Comparison of ENCODE assay signal across 8 mouse cellular contexts in the genomic region with DNA sequence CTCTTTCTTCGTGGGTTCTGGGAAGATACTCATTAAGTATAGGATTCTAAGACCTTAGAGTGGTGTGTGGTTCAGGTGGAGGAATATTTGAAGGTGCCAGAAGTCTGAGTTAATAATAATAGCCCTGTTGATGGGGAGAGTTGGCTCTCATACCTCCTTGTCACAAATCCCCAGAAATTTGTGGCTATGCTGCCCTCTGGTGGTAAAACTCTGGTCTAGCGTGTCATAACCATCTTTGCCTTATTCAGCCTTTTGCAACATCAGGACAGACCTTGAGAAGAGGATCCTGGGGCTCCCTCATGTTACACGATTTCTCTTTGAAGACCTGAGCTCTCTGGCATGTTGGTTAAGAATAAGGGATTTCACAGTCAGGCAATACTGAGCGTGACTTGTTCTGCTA. TPM values are rescaled to one million over a fixed set of nuclear protein-coding genes. Genes with fewer than 3 reads are reported as not detected.
DNase-seq lines count a peak whose midpoint lies in the region; ATAC-seq lines count a peak whose summit lies in the region.

No protein-coding gene starts in this region.

- H3K9ac ChIP-seq in embryonic facial prominence, embryonic 14.5 days (ENCODE audit: low read depth, low read length), result no peak overlapping the region

- H3K27me3 ChIP-seq in embryonic facial prominence, embryonic 14.5 days (replicated peaks; ENCODE audit: control insufficient read depth, insufficient read depth, low read length), result peaks cover 8% of the 10 kb centered on the region; the same call in 1 of the 2 replicates

- WGBS in embryonic facial prominence, embryonic 14.5 days, result 21% methylated on average over 4 of the region's 4 CpGs

- no peak overlapping the region for H3K27ac ChIP-seq in embryonic facial prominence, embryonic 14.5 days (replicated peaks; ENCODE audit: low read depth, low read length)

- H3K9me3 ChIP-seq in embryonic facial prominence, embryonic 14.5 days (ENCODE audit: control insufficient read depth, low read length), result no peaks in the 10 kb centered on the region

- H3K36me3 ChIP-seq in embryonic facial prominence, embryonic 14.5 days (ENCODE audit: control insufficient read depth, insufficient read depth, low read length), result peaks cover 36% of the 10 kb centered on the region

- intact Hi-C loops in left cerebral cortex, postnatal 25 days (cut with DNase I), result no loop called here

- ATAC-seq in embryonic facial prominence, embryonic 14.5 days (ENCODE audit: low read depth), result peak; percentile 28; the same call in 1 of the 2 replicates

- no peak overlapping the region for H3K4me3 ChIP-seq in embryonic facial prominence, embryonic 14.5 days (ENCODE audit: low read depth, low read length)

- peak; percentile 36 for DNase-seq in ovary, postnatal 36 days (ENCODE audit: low spot score)
- no peak for DNase-seq in ovary, postnatal 10 days (ENCODE audit: low spot score)
- peak; percentile 67 for DNase-seq in adrenal gland, adult 8-10 months
- DNase-seq in embryonic facial prominence, embryonic 14.5 days (ENCODE audit: low spot score), result peak; percentile 85
- DNase-seq in induced T-regulatory cell, adult 2 months (ENCODE audit: low read depth), result peak; percentile 87
- DNase-seq in left cerebral cortex, postnatal 25 days (ENCODE audit: low spot score in 2 of 2), result peak; percentile 74 to 91
- DNase-seq in natural killer cell, adult 2 months (ENCODE audit: low spot score in 2 of 2), result peak; percentile 65 to 83
- DNase-seq in thymus, postnatal 0 days (ENCODE audit: low spot score), result peak; percentile 84

- peaks cover 18% of the 10 kb centered on the region for H3K4me1 ChIP-seq in embryonic facial prominence, embryonic 14.5 days (ENCODE audit: control insufficient read depth, insufficient read depth, low read length)

- no peak overlapping the region for H3K4me2 ChIP-seq in embryonic facial prominence, embryonic 14.5 days (ENCODE audit: low read depth, low read length)

RNA-seq across cellular contexts. Expression of gene Zfp385a, which starts 2.5 kb away (rescaled TPM):
- 10 to 100 TPM; 13.4 to 21.9 (median 19.1) TPM for total RNA-seq in adrenal gland, adult 8-10 months (2022)
- 18.4 and 19.0 TPM in 2 replicates for polyA plus RNA-seq in embryonic facial prominence, embryonic 14.5 days (2014; fragmentation: Nextera tagmentation; extraction: Ambion mirVana)
- total RNA-seq in left cerebral cortex, postnatal 25 days (2021), result 10 to 100 TPM; 62.4 to 64.8 TPM
- 5.0 and 6.0 TPM in 2 replicates for polyA plus RNA-seq in thymus, postnatal 0 days (2015; fragmentation: Nextera tagmentation; extraction: Ambion mirVana)

RNA-seq across cellular contexts. Expression of gene Itga5, which starts 24.1 kb away (rescaled TPM):
- 10 to 100 TPM; 29.5 to 36.7 (median 34.0) TPM for total RNA-seq in adrenal gland, adult 8-10 months (2022)
- 63.4 TPM in 2 replicates for polyA plus RNA-seq in embryonic facial prominence, embryonic 14.5 days (2014; fragmentation: Nextera tagmentation; extraction: Ambion mirVana)
- total RNA-seq in left cerebral cortex, postnatal 25 days (2021), result 1 to 10 TPM; 2.3 to 5.4 TPM
- polyA plus RNA-seq in thymus, postnatal 0 days (2015; fragmentation: Nextera tagmentation; extraction: Ambion mirVana), result 9.6 and 10.5 TPM in 2 replicates

RNA-seq across cellular contexts. Expression of gene Gpr84, which starts 32.0 kb away (rescaled TPM):
- total RNA-seq in adrenal gland, adult 8-10 months (2022), result not detected
- polyA plus RNA-seq in embryonic facial prominence, embryonic 14.5 days (2014; fragmentation: Nextera tagmentation; extraction: Ambion mirVana), result 0.13 and 0.47 TPM in 2 replicates
- under 1 TPM; 0.69 to 0.94 TPM for total RNA-seq in left cerebral cortex, postnatal 25 days (2021)
- polyA plus RNA-seq in thymus, postnatal 0 days (2015; fragmentation: Nextera tagmentation; extraction: Ambion mirVana), result 0.06 TPM in 1 of 2 replicates, not detected in the other

Comparison
In these comparisons a context has a peak if more than half of its experiments do, and no peak if none do; other contexts are left out.
1. RNA of gene Itga5, which starts 24.1 kb away (total RNA-seq): 29.5 to 36.7 TPM in adrenal gland, adult 8-10 months; 2.3 to 5.4 TPM in left cerebral cortex, postnatal 25 days; every median in the first group is over 4 times any median in the second.